Mouse (Mus musculus) heart, postnatal 0 days (tissue): ENCODE data around the gene Vmn1r68.

Experiments
- CTCF ChIP-seq: IDR thresholded peaks from 2 replicates; pipeline ENCODE4 v1.5.1; 2016; ENCODE audit warnings: antibody characterized with exemption, control low read depth, low read depth
- EP300 ChIP-seq: IDR thresholded peaks from 2 replicates; pipeline ENCODE4 v1.6.1; 2016; ENCODE audit warnings: antibody characterized with exemption, low read depth

DNA sequence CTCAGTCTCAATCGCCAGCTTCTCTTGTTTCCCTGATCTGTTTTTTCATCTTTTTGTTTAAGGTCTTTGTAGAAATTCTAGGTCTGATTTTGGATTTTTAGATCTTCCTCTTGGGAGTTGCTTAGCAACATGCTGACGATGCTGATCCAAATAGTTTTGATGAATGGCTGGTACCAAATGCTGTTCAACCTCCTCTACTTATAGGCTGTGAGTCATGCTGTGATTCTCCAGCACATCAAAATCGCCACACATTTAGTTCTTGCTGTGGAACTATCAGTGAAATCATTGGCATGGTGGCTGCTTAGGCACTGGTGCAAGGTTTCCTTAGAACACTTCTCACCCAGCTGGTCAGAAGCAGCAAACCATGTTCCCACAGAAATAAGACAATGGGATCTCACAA, 100.1 kb downstream of the Vmn1r68 start:
- TF ChIP-seq EP300, result no peak
- no peak for TF ChIP-seq CTCF
